Mouse (Mus musculus) small intestine, adult 10 weeks (tissue): Measurements from ENCODE around the gene Sdr42e1. TPM values are rescaled to one million over a fixed set of nuclear protein-coding genes. Genes with fewer than 3 reads are reported as not detected.

Experiments used
- polyA plus RNA-seq: library from polyadenylated mRNA; stranded (reverse); fragments of 350-450 nt; fragmentation: Illumina TruSeq; extraction: RNeasy Lipid Tissue Mini Kit (QIAGEN cat#74804); gene quantifications from one replicate; pipeline ENCODE4 v1.2.3, GENCODE M21; 2014; ENCODE audit warnings: low replicate concordance

Sdr42e1 gene
- polyA plus RNA-seq: 8.7 TPM

GRCm38 (mm10) chr8:117673430-117673830 is at the start of gene Sdr42e1:
TSS of gene Sdr42e1 (minus strand) at chr8:117673689.

GRCm38 (mm10) chr8:117701859-117702258 is 28.4 kb upstream of the Sdr42e1 start, which contains the start of gene Hsd17b2:
TSS of gene Hsd17b2 (plus strand) at chr8:117701904.

Other genes starting within 250 kb of the Sdr42e1 start
- 1.0 TPM for gene Plcg2, start 175.4 kb downstream of the Sdr42e1 start, polyA plus RNA-seq
- gene Hsd17b2, start 28.2 kb upstream of the Sdr42e1 start, polyA plus RNA-seq: 37.2 TPM
- 45.5 TPM for gene Mphosph6, start 128.3 kb upstream of the Sdr42e1 start, polyA plus RNA-seq